Mouse (Mus musculus) neural tube, embryonic 12.5 days (tissue): ENCODE data around the gene Gm12185. TPM values are rescaled to one million over a fixed set of nuclear protein-coding genes. Genes with fewer than 3 reads are reported as not detected.
A peak's percentile ranks its signal among the peaks of the same experiment; 100 is the strongest.
"Not testable (repeated sequence)": the region's sequence is repeated elsewhere in the genome, so short reads cannot be mapped to it uniquely, and the experiment has no call there.

Experiments used
- ATAC-seq: fragments of 200-750 bp; cut with Nextera tagmentation; 2 replicates; pipeline ENCODE4 v1.8.0; 2017; ENCODE audit warnings: low read depth, mild to moderate bottlenecking, moderate TSS enrichment, moderate library complexity; ENCODE audit not compliant: low FRiP score
- H3K27ac ChIP-seq: fragments of 300-500 bp; sonication (generic); 2 replicates; pipeline ENCODE4 v1.5.1; 2016
- H3K27me3 ChIP-seq: fragments of 300-500 bp; sonication (generic); replicated peaks from 2 replicates; pipeline ENCODE4 v1.6.1; 2016; ENCODE audit warnings: mild to moderate bottlenecking
- H3K36me3 ChIP-seq: fragments of 300-500 bp; sonication (generic); 2 replicates; pipeline ENCODE4 v1.6.1; 2016; ENCODE audit warnings: mild to moderate bottlenecking
- H3K4me1 ChIP-seq: fragments of 300-500 bp; sonication (generic); 2 replicates; pipeline ENCODE4 v1.6.1; 2016
- H3K4me2 ChIP-seq: fragments of 300-500 bp; sonication (generic); replicated peaks from 2 replicates; pipeline ENCODE4 v1.6.1; 2016; ENCODE audit warnings: mild to moderate bottlenecking
- H3K4me3 ChIP-seq: fragments of 300-500 bp; sonication (generic); 2 replicates; pipeline ENCODE4 v1.5.1; 2016
- H3K9ac ChIP-seq: fragments of 300-500 bp; sonication (generic); 2 replicates; pipeline ENCODE4 v1.6.1; 2016; ENCODE audit warnings: mild to moderate bottlenecking
- H3K9me3 ChIP-seq: fragments of 300-500 bp; sonication (generic); 2 replicates; pipeline ENCODE4 v1.6.1; 2016; ENCODE audit warnings: mild to moderate bottlenecking
- WGBS: fragments of 180-500 bp; shearing (Covaris S2); methylation state at CpG from one replicate; pipeline ENCODE4 v1.1.7; 2016; 5-methylcytosine and 5-hydroxymethylcytosine counted together
- polyA plus RNA-seq: library from polyadenylated mRNA; unstranded; fragments of >200 nt; fragmentation: Nextera tagmentation; extraction: Ambion mirVana; gene quantifications from 2 replicates; pipeline ENCODE4 v1.2.1, GENCODE M21; 2016

The Gm12185 gene
- polyA plus RNA-seq, 1 experiment from 2014 or later, result not detected

- H3K9ac ChIP-seq, ATAC-seq, H3K36me3 ChIP-seq, H3K4me1 ChIP-seq, H3K9me3 ChIP-seq, H3K27ac ChIP-seq, H3K4me3 ChIP-seq, H3K4me2 ChIP-seq, H3K27me3 ChIP-seq: not testable (repeated sequence)
- WGBS, result 97% methylated on average over 1 of the region's 1 CpGs
Measured at GRCm38 (mm10) chr11:48901567-48901930, 90.5 kb downstream of the Gm12185 start.

GRCm38 (mm10) chr11:48900654-48901566, 91.1 kb downstream of the Gm12185 start:
- not testable (repeated sequence) for H3K4me1 ChIP-seq, H3K4me3 ChIP-seq, H3K27ac ChIP-seq, H3K27me3 ChIP-seq, ATAC-seq, H3K9ac ChIP-seq, H3K36me3 ChIP-seq, H3K9me3 ChIP-seq, H3K4me2 ChIP-seq
- 81% methylated on average over 6 of the region's 6 CpGs for WGBS

- H3K27me3 ChIP-seq, result no peaks in the 10 kb centered on the region
- H3K4me1 ChIP-seq, result no peaks in the 10 kb centered on the region
- ATAC-seq, result no peak
- H3K4me3 ChIP-seq, result no peak overlapping the region
- no peak overlapping the region for H3K4me2 ChIP-seq
- H3K9me3 ChIP-seq, result no peaks in the 10 kb centered on the region
- no peak overlapping the region for H3K27ac ChIP-seq
- no peak overlapping the region for H3K9ac ChIP-seq
- no peaks in the 10 kb centered on the region for H3K36me3 ChIP-seq
- 71% methylated on average over 2 of the region's 2 CpGs for WGBS
Measured at GRCm38 (mm10) chr11:48898812-48899431, 93.1 kb downstream of the Gm12185 start.

- Histone ChIP-seq H3K27ac (no peak overlapping the region), H3K9me3 (no peaks in the 10 kb centered on the region), H3K4me1 (peaks cover 6% of the 10 kb centered on the region; the same call in 1 of the 2 replicates), H3K4me3 (no peak overlapping the region), H3K9ac (no peak overlapping the region), H3K27me3 (peaks cover 3% of the 10 kb centered on the region; the same call in 1 of the 2 replicates), H3K36me3 (no peaks in the 10 kb centered on the region), H3K4me2 (no peak overlapping the region)
- WGBS, result 83% methylated on average over 1 of the region's 1 CpGs
- ATAC-seq, result no peak
Measured at GRCm38 (mm10) chr11:48876680-48877079, 115.3 kb downstream of the Gm12185 start.

GRCm38 (mm10) chr11:48875343-48875837, 116.6 kb downstream of the Gm12185 start:
- 62% methylated on average over 1 of the region's 1 CpGs for WGBS
- H3K4me2 ChIP-seq, H3K9ac ChIP-seq, H3K9me3 ChIP-seq, H3K27ac ChIP-seq, ATAC-seq, H3K36me3 ChIP-seq, H3K27me3 ChIP-seq, H3K4me3 ChIP-seq: not testable (repeated sequence)
- H3K4me1 ChIP-seq, result peaks cover 16% of the 10 kb centered on the region; the same call in 1 of the 2 replicates

GRCm38 (mm10) chr11:48874465-48874864, 117.6 kb downstream of the Gm12185 start:
- Histone ChIP-seq H3K9me3 (no peaks in the 10 kb centered on the region), H3K4me3 (no peak overlapping the region), H3K27me3 (peaks cover 3% of the 10 kb centered on the region; the same call in 1 of the 2 replicates), H3K4me1 (peaks cover 16% of the 10 kb centered on the region; the same call in 1 of the 2 replicates), H3K4me2 (no peak overlapping the region), H3K9ac (no peak overlapping the region), H3K27ac (no peak overlapping the region), H3K36me3 (no peaks in the 10 kb centered on the region)
- 2% methylated on average over 4 of the region's 4 CpGs for WGBS
- ATAC-seq, result peak; percentile 51

- no peak overlapping the region for H3K9ac ChIP-seq
- no peaks in the 10 kb centered on the region for H3K36me3 ChIP-seq
- WGBS, result 72% methylated on average over 10 of the region's 10 CpGs
- peaks cover 16% of the 10 kb centered on the region; the same call in 1 of the 2 replicates for H3K4me1 ChIP-seq
- H3K4me2 ChIP-seq, result no peak overlapping the region
- ATAC-seq, result no peak
- no peak overlapping the region for H3K4me3 ChIP-seq
- H3K27me3 ChIP-seq, result peaks cover 3% of the 10 kb centered on the region; the same call in 1 of the 2 replicates
- no peak overlapping the region for H3K27ac ChIP-seq
- H3K9me3 ChIP-seq, result no peaks in the 10 kb centered on the region
Measured at GRCm38 (mm10) chr11:48873591-48874290, 118.3 kb downstream of the Gm12185 start.

- ATAC-seq, result no peak
- Histone ChIP-seq H3K9me3 (no peaks in the 10 kb centered on the region), H3K27ac (no peak overlapping the region), H3K4me2 (no peak overlapping the region), H3K4me3 (no peak overlapping the region), H3K9ac (no peak overlapping the region), H3K27me3 (peaks cover 3% of the 10 kb centered on the region; the same call in 1 of the 2 replicates), H3K4me1 (peaks cover 16% of the 10 kb centered on the region; the same call in 1 of the 2 replicates), H3K36me3 (no peaks in the 10 kb centered on the region)
- WGBS, result 80% methylated on average over 7 of the region's 7 CpGs
Measured at GRCm38 (mm10) chr11:48872695-48873300, 119.2 kb downstream of the Gm12185 start.

GRCm38 (mm10) chr11:48871817-48872541, 120.0 kb downstream of the Gm12185 start:
- Histone ChIP-seq H3K9ac (peak overlapping the region; percentile 53; the same call in 1 of the 2 replicates), H3K4me3 (peak overlapping the region; percentile 40), H3K9me3 (no peaks in the 10 kb centered on the region), H3K27ac (no peak overlapping the region), H3K4me1 (peaks cover 16% of the 10 kb centered on the region; the same call in 1 of the 2 replicates), H3K4me2 (peak overlapping the region; percentile 78), H3K27me3 (peaks cover 3% of the 10 kb centered on the region; the same call in 1 of the 2 replicates), H3K36me3 (no peaks in the 10 kb centered on the region)
- 10% methylated on average over 17 of the region's 17 CpGs for WGBS
- ATAC-seq, result no peak

- Histone ChIP-seq H3K9ac (peak within 1 kb of the TSS; percentile 53), H3K36me3 (no peaks in the 10 kb centered on the region), H3K4me1 (peaks cover 16% of the 10 kb centered on the region; the same call in 1 of the 2 replicates), H3K4me2 (peak within 1 kb of the TSS; percentile 78), H3K4me3 (peak within 1 kb of the TSS; percentile 40), H3K27ac (no peak within 1 kb of the TSS), H3K9me3 (no peaks in the 10 kb centered on the region), H3K27me3 (peaks cover 3% of the 10 kb centered on the region; the same call in 1 of the 2 replicates)
- 2% methylated on average over 19 of the region's 19 CpGs for WGBS
- peak; percentile 53 for ATAC-seq
Measured at GRCm38 (mm10) chr11:48871201-48871772, 120.7 kb downstream of the Gm12185 start, which contains the start of gene Irgm1. TSS of gene Irgm1 (minus strand) at chr11:48871683.
